Mouse (Mus musculus): ENCODE data around the gene Insig1. TPM values are rescaled to one million over a fixed set of nuclear protein-coding genes. Genes with fewer than 3 reads are reported as not detected.

Gene Insig1
- polyA plus RNA-seq (2012; rRNA removed) (29.2 and 30.1 TPM in 2 replicates), polyA plus RNA-seq (2014; fragmentation: Nextera tagmentation; extraction: Ambion mirVana) (46.2 and 48.3 TPM in 2 replicates)

GRCm38 (mm10) chr5:28070828-28071455 is at the start of gene Insig1:
Gene Insig1, plus strand, starts transcription at chr5:28071363.
- H3K36me3 ChIP-seq (replicated peaks; ENCODE audit: control insufficient read depth, insufficient read depth, low read depth), result peaks cover 27% of the 10 kb centered on the region
- peak within 1 kb of the TSS; percentile 93 for H3K4me2 ChIP-seq (ENCODE audit: low read depth)
- DNase-seq (ENCODE audit: low read depth in 3 of 3, low spot score in 3 of 3) (peak; percentile 92 to 94 (median 93)), ATAC-seq (ENCODE audit: insufficient read depth) (peak; percentile 89)
- under 1% methylated on average over 64 of the region's 64 CpGs for WGBS (ENCODE audit: insufficient replicate concordance)
- H3K27ac ChIP-seq, result peak within 1 kb of the TSS; percentile 73
- H3K9ac ChIP-seq (replicated peaks), result peak within 1 kb of the TSS; percentile 74
- H3K9me3 ChIP-seq (ENCODE audit: control insufficient read depth, low read length), result no peaks in the 10 kb centered on the region
- H3K4me3 ChIP-seq (ENCODE audit: insufficient read depth in 1 of 2, low read depth in 2 of 2, low read length in 2 of 2), result peak within 1 kb of the TSS; percentile 75 to 84
- TF ChIP-seq EP300 (IDR thresholded peaks at IDR 0.05; ENCODE audit: low read depth) (peak; percentile 42), CTCF (IDR thresholded peaks at IDR 0.05; ENCODE audit: low read depth) (0 out of 2 replicates have a peak, but pooled peaks have one; percentile 5)
- H3K27me3 ChIP-seq (ENCODE audit: control insufficient read depth, insufficient read depth, low read length), result no peaks in the 10 kb centered on the region
- peaks cover 28 to 34% of the 10 kb centered on the region in 2 experiments for H3K4me1 ChIP-seq (replicated peaks; ENCODE audit: control insufficient read depth in 2 of 2, insufficient read depth in 2 of 2, low read length in 1 of 2)

DNA sequence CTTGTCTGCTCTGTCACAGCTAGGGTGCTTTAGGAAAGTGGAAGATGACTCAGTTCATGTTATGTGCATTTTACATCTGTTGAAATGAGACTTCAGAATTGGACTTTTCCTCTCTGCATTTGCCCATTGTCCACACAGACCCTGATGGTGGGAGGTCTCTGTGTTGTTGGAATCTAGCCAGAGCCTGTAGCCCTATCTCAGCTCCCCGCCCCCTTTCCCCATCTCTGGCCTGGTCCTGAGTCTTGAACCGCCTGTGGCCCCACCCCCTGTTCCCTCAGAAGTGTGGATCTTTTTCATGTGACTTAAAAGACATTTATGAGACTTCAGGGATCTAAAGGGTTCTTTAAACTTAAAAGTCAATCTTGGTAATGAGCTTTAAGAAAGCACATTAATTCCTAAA is 47.7 kb upstream of the Insig1 start:
- H3K9ac ChIP-seq (replicated peaks), result no peak overlapping the region
- H3K36me3 ChIP-seq (replicated peaks; ENCODE audit: control insufficient read depth, insufficient read depth, low read depth), result no peaks in the 10 kb centered on the region
- no peak for DNase-seq (ENCODE audit: low read depth in 3 of 3, low spot score in 3 of 3)
- 33% methylated on average over 2 of the region's 2 CpGs for WGBS (ENCODE audit: insufficient replicate concordance)
- H3K4me3 ChIP-seq (ENCODE audit: insufficient read depth in 1 of 2, low read depth in 2 of 2, low read length in 2 of 2), result no peak overlapping the region
- no peak for TF ChIP-seq EP300 (IDR thresholded peaks at IDR 0.05; ENCODE audit: low read depth)
- TF ChIP-seq CTCF (IDR thresholded peaks at IDR 0.05; ENCODE audit: low read depth), result no peak
- H3K4me1 ChIP-seq (replicated peaks; ENCODE audit: control insufficient read depth in 2 of 2, insufficient read depth in 2 of 2, low read length in 1 of 2), result no peaks in the 10 kb centered on the region
- no peaks in the 10 kb centered on the region for H3K9me3 ChIP-seq (ENCODE audit: control insufficient read depth, low read length)
- no peaks in the 10 kb centered on the region for H3K27me3 ChIP-seq (ENCODE audit: control insufficient read depth, insufficient read depth, low read length)
- no peak overlapping the region for H3K27ac ChIP-seq
- ATAC-seq (ENCODE audit: insufficient read depth), result no peak
- H3K4me2 ChIP-seq (ENCODE audit: low read depth), result no peak overlapping the region

- ATAC-seq (ENCODE audit: insufficient read depth) (no peak), DNase-seq (ENCODE audit: low read depth in 3 of 3, low spot score in 3 of 3) (no peak)
- TF ChIP-seq CTCF (IDR thresholded peaks at IDR 0.05; ENCODE audit: low read depth) (no peak), EP300 (IDR thresholded peaks at IDR 0.05; ENCODE audit: low read depth) (no peak)
- no peaks in the 10 kb centered on the region for H3K4me1 ChIP-seq (replicated peaks; ENCODE audit: control insufficient read depth in 2 of 2, insufficient read depth in 2 of 2, low read length in 1 of 2)
- H3K4me3 ChIP-seq (ENCODE audit: insufficient read depth in 1 of 2, low read depth in 2 of 2, low read length in 2 of 2), result no peak overlapping the region
- H3K9ac ChIP-seq (replicated peaks), result no peak overlapping the region
- no peak overlapping the region for H3K27ac ChIP-seq
- H3K9me3 ChIP-seq (ENCODE audit: control insufficient read depth, low read length), result no peaks in the 10 kb centered on the region
- H3K27me3 ChIP-seq (ENCODE audit: control insufficient read depth, insufficient read depth, low read length), result no peaks in the 10 kb centered on the region
- no peak overlapping the region for H3K4me2 ChIP-seq (ENCODE audit: low read depth)
- no peaks in the 10 kb centered on the region for H3K36me3 ChIP-seq (replicated peaks; ENCODE audit: control insufficient read depth, insufficient read depth, low read depth)
- 54% methylated on average over 3 of the region's 3 CpGs for whole genome bisulfite sequencing (ENCODE audit: insufficient replicate concordance)
Measured at GRCm38 (mm10) chr5:28031577-28032236, 39.5 kb upstream of the Insig1 start.

DNA sequence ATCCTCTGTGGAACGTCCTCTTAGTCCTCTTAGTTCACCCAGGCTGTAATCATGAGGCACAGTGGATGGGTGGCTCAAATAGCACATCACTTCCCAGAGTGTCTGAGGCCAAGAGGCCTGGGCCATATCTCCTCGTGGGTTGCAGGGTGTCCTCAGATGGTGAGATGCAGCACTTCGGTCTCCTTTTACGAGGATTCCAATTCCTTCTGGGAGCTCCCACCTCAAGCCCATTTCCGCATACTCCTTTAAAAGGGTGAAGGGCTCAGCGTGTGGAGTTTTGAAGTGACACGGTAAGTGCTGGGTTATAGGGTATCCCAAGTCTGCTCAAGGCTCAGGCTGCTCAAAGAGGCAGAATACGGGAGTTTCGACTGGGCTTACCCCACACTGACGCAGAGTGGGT is 38.3 kb upstream of the Insig1 start:
- TF ChIP-seq CTCF (IDR thresholded peaks at IDR 0.05; ENCODE audit: low read depth) (no peak), EP300 (IDR thresholded peaks at IDR 0.05; ENCODE audit: low read depth) (no peak)
- no peak for DNase-seq (ENCODE audit: low read depth in 3 of 3, low spot score in 3 of 3)
- Histone ChIP-seq H3K9ac (replicated peaks) (no peak overlapping the region), H3K36me3 (replicated peaks; ENCODE audit: control insufficient read depth, insufficient read depth, low read depth) (no peaks in the 10 kb centered on the region), H3K4me2 (ENCODE audit: low read depth) (no peak overlapping the region), H3K4me3 (ENCODE audit: insufficient read depth in 1 of 2, low read depth in 2 of 2, low read length in 2 of 2) (no peak overlapping the region), H3K27ac (no peak overlapping the region), H3K27me3 (ENCODE audit: control insufficient read depth, insufficient read depth, low read length) (no peaks in the 10 kb centered on the region), H3K9me3 (ENCODE audit: control insufficient read depth, low read length) (no peaks in the 10 kb centered on the region), H3K4me1 (replicated peaks; ENCODE audit: control insufficient read depth in 2 of 2, insufficient read depth in 2 of 2, low read length in 1 of 2) (peaks cover 0 to 8% of the 10 kb centered on the region in 2 experiments; a peak in 2 of 4 replicates)
- no peak for ATAC-seq (ENCODE audit: insufficient read depth)
- 66% methylated on average over 10 of the region's 10 CpGs for WGBS (ENCODE audit: insufficient replicate concordance)

GRCm38 (mm10) chr5:28033281-28033680 is 37.9 kb upstream of the Insig1 start:
- H3K27ac ChIP-seq, result no peak overlapping the region
- no peak overlapping the region for H3K9ac ChIP-seq (replicated peaks)
- 59% methylated on average over 5 of the region's 5 CpGs for WGBS (ENCODE audit: insufficient replicate concordance)
- H3K4me1 ChIP-seq (replicated peaks; ENCODE audit: control insufficient read depth in 2 of 2, insufficient read depth in 2 of 2, low read length in 1 of 2), result peaks cover 0 to 8% of the 10 kb centered on the region in 2 experiments; a peak in 2 of 4 replicates
- no peaks in the 10 kb centered on the region for H3K9me3 ChIP-seq (ENCODE audit: control insufficient read depth, low read length)
- TF ChIP-seq CTCF (IDR thresholded peaks at IDR 0.05; ENCODE audit: low read depth) (no peak), EP300 (IDR thresholded peaks at IDR 0.05; ENCODE audit: low read depth) (no peak)
- no peaks in the 10 kb centered on the region for H3K27me3 ChIP-seq (ENCODE audit: control insufficient read depth, insufficient read depth, low read length)
- ATAC-seq (ENCODE audit: insufficient read depth) (no peak), DNase-seq (ENCODE audit: low read depth in 3 of 3, low spot score in 3 of 3) (no peak)
- no peaks in the 10 kb centered on the region for H3K36me3 ChIP-seq (replicated peaks; ENCODE audit: control insufficient read depth, insufficient read depth, low read depth)
- no peak overlapping the region for H3K4me2 ChIP-seq (ENCODE audit: low read depth)
- H3K4me3 ChIP-seq (ENCODE audit: insufficient read depth in 1 of 2, low read depth in 2 of 2, low read length in 2 of 2), result no peak overlapping the region

All from liver, embryonic 14.5 days (tissue).